Mouse (Mus musculus) midbrain, embryonic 11.5 days (tissue): Measurements from ENCODE around the gene Gpr132. TPM values are rescaled to one million over a fixed set of nuclear protein-coding genes. Genes with fewer than 3 reads are reported as not detected.

Experiments
- ATAC-seq: fragments of 200-750 bp; cut with Nextera tagmentation; 2 replicates; pipeline ENCODE4 v1.8.0; 2017; ENCODE audit warnings: moderate TSS enrichment, moderate library complexity; ENCODE audit not compliant: low FRiP score
- DNase-seq: peaks from one replicate; pipeline ENCODE4 v3.0.0; 2015; ENCODE audit warnings: low spot score; ENCODE audit errors: missing footprints
- H3K27ac ChIP-seq: fragments of 300-500 bp; sonication (generic); 2 replicates; pipeline ENCODE4 v1.5.1; 2014; ENCODE audit warnings: low read depth, low read length
- H3K27me3 ChIP-seq: fragments of 300-500 bp; sonication (generic); 2 replicates; pipeline ENCODE4 v1.6.1; 2014; ENCODE audit warnings: mild to moderate bottlenecking, low read length, moderate library complexity, mixed read lengths; ENCODE audit not compliant: control insufficient read depth, insufficient read depth
- H3K36me3 ChIP-seq: fragments of 300-500 bp; sonication (generic); 2 replicates; pipeline ENCODE4 v1.6.1; 2014; ENCODE audit warnings: mild to moderate bottlenecking, low read length, moderate library complexity, mixed read lengths; ENCODE audit not compliant: control insufficient read depth, insufficient read depth
- H3K4me1 ChIP-seq: fragments of 300-500 bp; sonication (generic); 2 replicates; pipeline ENCODE4 v1.6.1; 2014; ENCODE audit warnings: low read length; ENCODE audit not compliant: control insufficient read depth, insufficient read depth
- H3K4me2 ChIP-seq: fragments of 300-500 bp; sonication (generic); 2 replicates; pipeline ENCODE4 v1.6.1; 2014; ENCODE audit warnings: mild to moderate bottlenecking, moderate library complexity
- H3K4me3 ChIP-seq: fragments of 300-500 bp; sonication (generic); 2 replicates; pipeline ENCODE4 v1.5.1; 2014; ENCODE audit warnings: low read depth, low read length
- H3K9ac ChIP-seq: fragments of 300-500 bp; sonication (generic); 2 replicates; pipeline ENCODE4 v1.6.1; 2014; ENCODE audit warnings: low read length
- H3K9me3 ChIP-seq: fragments of 300-500 bp; sonication (generic); 2 replicates; pipeline ENCODE4 v1.6.1; 2016; ENCODE audit warnings: low read length; ENCODE audit not compliant: control insufficient read depth
- WGBS: fragments of 180-500 bp; shearing (Covaris S2); extraction: QIAGEN DNeasy Blood & Tissue Kit; methylation state at CpG from one replicate; pipeline ENCODE4 v1.1.7; 2014; 5-methylcytosine and 5-hydroxymethylcytosine counted together
- polyA plus RNA-seq: library from polyadenylated mRNA; unstranded; fragments of >200 nt; fragmentation: Nextera tagmentation; extraction: Ambion mirVana; gene quantifications from 2 replicates; pipeline ENCODE4 v1.2.1, GENCODE M21; 2014

The Gpr132 gene
- polyA plus RNA-seq, 1 experiment from 2014 or later: not detected

- ATAC-seq: no peak
- 63% methylated on average over 6 of the region's 6 CpGs for WGBS
These were observed 13.3 kb upstream of the Gpr132 start for GRCm38 (mm10) chr12:112881301-112881815.

GRCm38 (mm10) chr12:112880661-112881060 lies 12.6 kb upstream of the Gpr132 start:
- Histone ChIP-seq H3K36me3 (no peaks in the 10 kb centered on the region), H3K9ac (no peak overlapping the region), H3K4me2 (no peak overlapping the region), H3K4me1 (peaks cover 10% of the 10 kb centered on the region), H3K27me3 (peaks cover 37% of the 10 kb centered on the region), H3K9me3 (no peaks in the 10 kb centered on the region), H3K4me3 (no peak overlapping the region), H3K27ac (no peak overlapping the region)
- no peak for DNase-seq
- 77% methylated on average over 4 of the region's 4 CpGs for WGBS
- no peak for ATAC-seq

More at GRCm38 (mm10) chr12:112881301-112881815, 13.3 kb upstream of the Gpr132 start:
- H3K27ac ChIP-seq: no peak overlapping the region
- H3K4me1 ChIP-seq: peaks cover 8% of the 10 kb centered on the region
- no peak overlapping the region for H3K9ac ChIP-seq
- H3K4me3 ChIP-seq: no peak overlapping the region
- H3K36me3 ChIP-seq: no peaks in the 10 kb centered on the region
- H3K9me3 ChIP-seq: no peaks in the 10 kb centered on the region
- no peak for DNase-seq
- no peak overlapping the region for H3K4me2 ChIP-seq
- peaks cover 30% of the 10 kb centered on the region for H3K27me3 ChIP-seq

GRCm38 (mm10) chr12:112879731-112880130 lies 11.7 kb upstream of the Gpr132 start:
- Histone ChIP-seq H3K27me3 (peaks cover 47% of the 10 kb centered on the region), H3K4me3 (no peak overlapping the region), H3K4me2 (no peak overlapping the region), H3K36me3 (no peaks in the 10 kb centered on the region), H3K9ac (no peak overlapping the region), H3K4me1 (peaks cover 10% of the 10 kb centered on the region), H3K27ac (no peak overlapping the region), H3K9me3 (no peaks in the 10 kb centered on the region)
- WGBS: 83% methylated on average over 5 of the region's 5 CpGs
- ATAC-seq (no peak), DNase-seq (no peak)

GRCm38 (mm10) chr12:112877607-112878020 lies 9.6 kb upstream of the Gpr132 start:
- no peaks in the 10 kb centered on the region for H3K36me3 ChIP-seq
- peaks cover 62% of the 10 kb centered on the region for H3K27me3 ChIP-seq
- 0 out of 2 replicates have a peak, but pooled peaks have one; percentile 17 for ATAC-seq
- H3K27ac ChIP-seq: no peak overlapping the region
- 3% methylated on average over 33 of the region's 37 CpGs for WGBS
- peak overlapping the region; percentile 51 for H3K4me2 ChIP-seq
- peak overlapping the region; percentile 27 for H3K4me3 ChIP-seq
- peak overlapping the region; percentile 45; the same call in 1 of the 2 replicates for H3K9ac ChIP-seq
- peak; percentile 92 for DNase-seq
- no peaks in the 10 kb centered on the region for H3K9me3 ChIP-seq
- peaks cover 10% of the 10 kb centered on the region for H3K4me1 ChIP-seq

- Histone ChIP-seq H3K4me1 (peaks cover 10% of the 10 kb centered on the region), H3K27me3 (peaks cover 62% of the 10 kb centered on the region), H3K9ac (no peak overlapping the region), H3K36me3 (no peaks in the 10 kb centered on the region), H3K27ac (no peak overlapping the region), H3K4me3 (peak overlapping the region; percentile 27), H3K4me2 (peak overlapping the region; percentile 51), H3K9me3 (no peaks in the 10 kb centered on the region)
- ATAC-seq (no peak), DNase-seq (peak; percentile 87)
- WGBS: 7% methylated on average over 17 of the region's 17 CpGs
These were observed 9.1 kb upstream of the Gpr132 start for GRCm38 (mm10) chr12:112877073-112877576.

GRCm38 (mm10) chr12:112876332-112877072 lies 8.5 kb upstream of the Gpr132 start:
- Histone ChIP-seq H3K27me3 (peaks cover 62% of the 10 kb centered on the region), H3K4me3 (no peak overlapping the region; the same call in 1 of the 2 replicates), H3K36me3 (no peaks in the 10 kb centered on the region), H3K27ac (no peak overlapping the region), H3K9ac (no peak overlapping the region), H3K4me1 (peaks cover 10% of the 10 kb centered on the region), H3K9me3 (no peaks in the 10 kb centered on the region), H3K4me2 (peak overlapping the region; percentile 4; the same call in 1 of the 2 replicates)
- ATAC-seq: peak; percentile 6; the same call in 1 of the 2 replicates
- peak; percentile 92 for DNase-seq
- WGBS: 6% methylated on average over 28 of the region's 28 CpGs

GRCm38 (mm10) chr12:112875225-112876013 lies 7.4 kb upstream of the Gpr132 start:
- H3K9ac ChIP-seq: no peak overlapping the region
- H3K27ac ChIP-seq: no peak overlapping the region
- H3K4me1 ChIP-seq: peaks cover 10% of the 10 kb centered on the region
- H3K4me3 ChIP-seq: no peak overlapping the region
- H3K36me3 ChIP-seq: no peaks in the 10 kb centered on the region
- 25% methylated on average over 16 of the region's 16 CpGs for WGBS
- H3K9me3 ChIP-seq: no peaks in the 10 kb centered on the region
- no peak overlapping the region for H3K4me2 ChIP-seq
- ATAC-seq: peak; percentile 55
- H3K27me3 ChIP-seq: peaks cover 65% of the 10 kb centered on the region
- peak; percentile 98 for DNase-seq

- DNase-seq: no peak
- 0 out of 2 replicates have a peak overlapping the region, but pooled peaks have one; percentile 18 for H3K4me3 ChIP-seq
These were observed 6.2 kb upstream of the Gpr132 start for GRCm38 (mm10) chr12:112874199-112874598.

More at GRCm38 (mm10) chr12:112874199-112874598, 6.2 kb upstream of the Gpr132 start:
- WGBS: 16% methylated on average over 22 of the region's 22 CpGs
- H3K27ac ChIP-seq: no peak overlapping the region
- peaks cover 64% of the 10 kb centered on the region for H3K27me3 ChIP-seq
- ATAC-seq: no peak
- H3K36me3 ChIP-seq: no peaks in the 10 kb centered on the region
- H3K4me1 ChIP-seq: peaks cover 10% of the 10 kb centered on the region
- peak overlapping the region; percentile 39; the same call in 1 of the 2 replicates for H3K4me2 ChIP-seq
- no peaks in the 10 kb centered on the region for H3K9me3 ChIP-seq
- no peak overlapping the region for H3K9ac ChIP-seq
